Mouse (Mus musculus) 3134 (cell line): ENCODE results near the gene Ppm1h.

Experiments used
- DNase-seq: peaks from one replicate; pipeline ENCODE4 v3.0.0-alpha.2; 2011; ENCODE audit warnings: low spot score; ENCODE audit not compliant: insufficient read length; ENCODE audit errors: extremely low read depth

Ppm1h gene

GRCm38 (mm10) chr10:122742136-122742535 is 63.6 kb downstream of the Ppm1h start:
- DNase-seq = no peak

GRCm38 (mm10) chr10:122743361-122743760 is 64.8 kb downstream of the Ppm1h start:
- DNase-seq = no peak

GRCm38 (mm10) chr10:122744970-122745369 is 66.4 kb downstream of the Ppm1h start:
- no peak for DNase-seq

- DNase-seq = no peak
Observed at GRCm38 (mm10) chr10:122746211-122746610, 67.6 kb downstream of the Ppm1h start.

GRCm38 (mm10) chr10:122747151-122747925 is 68.8 kb downstream of the Ppm1h start:
- DNase-seq = no peak

GRCm38 (mm10) chr10:122748361-122748951 is 69.9 kb downstream of the Ppm1h start:
- DNase-seq = no peak

GRCm38 (mm10) chr10:122749071-122749470 is 70.5 kb downstream of the Ppm1h start:
- no peak for DNase-seq

- no peak for DNase-seq
Observed at GRCm38 (mm10) chr10:122749876-122750275, 71.3 kb downstream of the Ppm1h start.

GRCm38 (mm10) chr10:122752950-122753923 is 74.7 kb downstream of the Ppm1h start:
- DNase-seq = no peak

GRCm38 (mm10) chr10:122753924-122754307 is 75.4 kb downstream of the Ppm1h start:
- DNase-seq = no peak

- DNase-seq = no peak
Observed at GRCm38 (mm10) chr10:122754967-122755366, 76.4 kb downstream of the Ppm1h start.

GRCm38 (mm10) chr10:122756879-122757530 is 78.4 kb downstream of the Ppm1h start:
- DNase-seq = no peak

GRCm38 (mm10) chr10:122757727-122758126 is 79.2 kb downstream of the Ppm1h start:
- DNase-seq = no peak

GRCm38 (mm10) chr10:122758346-122758745 is 79.8 kb downstream of the Ppm1h start:
- no peak for DNase-seq

- DNase-seq = no peak
Observed at GRCm38 (mm10) chr10:122759729-122760128, 81.2 kb downstream of the Ppm1h start.

GRCm38 (mm10) chr10:122760469-122761307 is 82.1 kb downstream of the Ppm1h start:
- DNase-seq = no peak

- DNase-seq = no peak
Observed at GRCm38 (mm10) chr10:122762772-122763511, 84.4 kb downstream of the Ppm1h start.

GRCm38 (mm10) chr10:122763596-122763995 is 85.0 kb downstream of the Ppm1h start:
- DNase-seq = no peak

GRCm38 (mm10) chr10:122764653-122765052 is 86.1 kb downstream of the Ppm1h start:
- DNase-seq = no peak
